Mouse (Mus musculus): ENCODE data around the gene Sgk1. TPM values are rescaled to one million over a fixed set of nuclear protein-coding genes. Genes with fewer than 3 reads are reported as not detected.

The Sgk1 gene
- polyA plus RNA-seq, 1 experiment, result 37.6 TPM

DNA sequence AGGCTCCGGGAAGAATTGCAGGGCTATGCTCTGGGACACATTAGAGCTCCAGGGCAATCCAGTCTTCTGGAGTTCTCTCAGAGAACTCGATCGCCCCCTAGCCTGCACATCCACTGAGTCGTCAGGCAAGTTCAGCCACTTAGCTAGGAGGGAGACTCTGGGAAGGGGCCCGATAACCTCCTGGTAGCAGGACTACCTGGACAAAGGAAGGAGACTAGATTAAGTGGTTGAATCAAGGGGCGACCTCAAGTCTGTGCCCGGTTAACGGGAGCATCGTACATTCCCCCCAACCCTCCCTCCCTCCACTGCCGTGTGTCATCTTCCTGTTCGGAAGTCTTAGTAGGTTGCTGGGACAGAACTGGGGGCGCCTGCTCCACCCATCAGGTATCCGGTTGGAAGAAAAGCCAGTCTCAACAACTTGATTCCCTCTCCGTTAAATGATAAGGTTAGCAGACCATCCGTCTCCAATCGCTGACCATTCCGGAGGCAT, 109.4 kb downstream of the Sgk1 start:
- Histone ChIP-seq H3K4me1 (ENCODE audit: control insufficient read depth, insufficient read depth, insufficient read length, low read length) (no peaks in the 10 kb centered on the region), H3K4me3 (ENCODE audit: insufficient read depth, low read depth, low read length) (peak overlapping the region; percentile 57), H3K27ac (replicated peaks; ENCODE audit: low read depth, low read length) (peak overlapping the region; percentile 99)

GRCm38 (mm10) chr10:21991986-21992833, 110.2 kb downstream of the Sgk1 start:
- H3K4me3 ChIP-seq (ENCODE audit: insufficient read depth, low read depth, low read length), result peak overlapping the region; percentile 57
- no peaks in the 10 kb centered on the region for H3K4me1 ChIP-seq (ENCODE audit: control insufficient read depth, insufficient read depth, insufficient read length, low read length)
- peak overlapping the region; percentile 90 for H3K27ac ChIP-seq (replicated peaks; ENCODE audit: low read depth, low read length)

GRCm38 (mm10) chr10:21992834-21993514, 111.0 kb downstream of the Sgk1 start:
- Histone ChIP-seq H3K27ac (replicated peaks; ENCODE audit: low read depth, low read length) (peak overlapping the region; percentile 90), H3K4me3 (ENCODE audit: insufficient read depth, low read depth, low read length) (peak overlapping the region; percentile 57), H3K4me1 (ENCODE audit: control insufficient read depth, insufficient read depth, insufficient read length, low read length) (no peaks in the 10 kb centered on the region)

DNA sequence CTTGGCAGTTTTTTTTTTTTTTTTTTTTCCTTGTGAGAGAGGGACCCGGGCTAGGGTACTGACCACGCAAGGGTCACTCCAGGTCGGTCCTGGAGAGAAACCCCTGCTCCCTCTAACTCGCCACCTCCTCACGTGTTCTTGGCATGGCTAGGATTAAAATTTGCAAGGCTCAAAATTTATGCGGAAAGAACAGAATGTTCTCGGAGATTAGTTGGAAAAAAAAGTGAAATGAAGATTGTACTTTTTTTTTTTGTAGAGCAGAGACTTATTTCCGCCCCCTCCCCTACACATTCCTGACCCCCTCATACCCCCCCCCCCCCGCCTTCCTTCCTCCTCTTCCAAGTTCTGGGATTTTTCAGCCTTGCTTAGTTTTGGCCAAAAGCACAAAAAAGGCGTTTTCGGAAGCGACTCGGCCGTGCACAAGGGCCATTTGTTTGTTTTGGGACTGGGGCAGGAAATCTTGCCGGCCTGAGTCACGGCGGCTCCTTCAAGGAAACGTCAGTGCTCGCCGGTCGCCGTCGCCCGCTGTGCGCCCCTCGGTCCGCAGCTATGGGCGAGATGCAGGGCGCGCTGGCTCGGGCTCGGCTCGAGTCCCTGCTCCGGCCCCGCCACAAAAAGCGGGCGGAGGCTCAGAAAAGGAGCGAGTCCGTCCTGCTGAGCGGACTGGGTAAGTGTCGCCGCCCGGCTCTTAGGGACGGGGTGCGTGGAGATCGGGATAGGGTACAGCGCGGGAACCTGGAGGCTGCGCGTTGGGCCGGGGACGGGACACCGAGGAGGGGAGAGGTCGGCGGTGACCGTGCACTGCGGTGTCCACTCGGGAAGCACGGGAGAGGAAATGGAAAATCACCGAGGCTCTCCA, 111.8 kb downstream of the Sgk1 start:
- no peaks in the 10 kb centered on the region for H3K4me1 ChIP-seq (ENCODE audit: control insufficient read depth, insufficient read depth, insufficient read length, low read length)
- H3K27ac ChIP-seq (replicated peaks; ENCODE audit: low read depth, low read length), result peak overlapping the region; percentile 100
- H3K4me3 ChIP-seq (ENCODE audit: insufficient read depth, low read depth, low read length), result peak overlapping the region; percentile 95

DNA sequence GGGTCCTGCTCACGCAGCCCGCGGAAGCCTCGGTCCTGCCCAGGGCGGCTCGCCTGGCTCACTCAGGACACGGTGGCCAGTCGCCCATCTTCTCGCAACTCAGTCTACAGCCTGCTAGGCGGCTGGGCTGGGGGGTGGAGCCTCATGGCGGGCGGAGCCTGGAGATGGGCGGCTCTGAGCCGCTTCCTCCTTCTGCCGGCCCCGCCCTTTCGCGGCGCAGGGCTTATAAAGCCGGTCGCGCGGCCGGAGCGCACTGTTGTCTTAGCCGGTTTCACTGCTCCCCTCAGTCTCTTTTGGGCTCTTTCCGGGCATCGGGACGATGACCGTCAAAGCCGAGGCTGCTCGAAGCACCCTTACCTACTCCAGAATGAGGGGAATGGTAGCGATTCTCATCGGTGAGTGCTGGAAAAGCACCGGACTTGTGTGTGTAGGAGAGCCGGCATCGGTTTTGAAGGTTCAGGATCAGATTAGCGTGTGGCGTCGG, 112.5 kb downstream of the Sgk1 start:
- Histone ChIP-seq H3K4me3 (ENCODE audit: insufficient read depth, low read depth, low read length) (peak overlapping the region; percentile 95), H3K27ac (replicated peaks; ENCODE audit: low read depth, low read length) (peak overlapping the region; percentile 100)

DNA sequence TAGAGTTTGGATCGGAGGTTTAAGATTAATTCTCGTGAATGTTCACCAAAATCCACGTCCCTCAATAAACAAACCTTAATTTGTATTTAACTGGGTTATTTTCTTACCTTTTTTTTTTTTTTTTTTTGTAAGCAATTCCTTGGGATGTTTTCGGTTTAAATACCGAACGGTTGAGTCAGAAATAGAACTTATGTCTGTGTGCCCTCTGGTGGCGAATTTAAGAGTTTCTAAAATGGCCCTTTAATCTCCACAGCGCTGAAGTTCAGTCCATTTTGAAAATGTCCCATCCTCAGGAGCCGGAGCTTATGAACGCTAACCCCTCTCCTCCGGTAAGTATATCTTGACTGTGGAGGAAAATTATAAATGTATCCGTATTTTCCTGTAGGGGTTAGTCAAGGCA, 113.2 kb downstream of the Sgk1 start:
- no peaks in the 10 kb centered on the region for H3K4me1 ChIP-seq (ENCODE audit: control insufficient read depth, insufficient read depth, insufficient read length, low read length)
- peak overlapping the region; percentile 92 for H3K27ac ChIP-seq (replicated peaks; ENCODE audit: low read depth, low read length)
- H3K4me3 ChIP-seq (ENCODE audit: insufficient read depth, low read depth, low read length), result peak overlapping the region; percentile 72

More for the DNA sequence above, 112.5 kb downstream of the Sgk1 start:
- no peaks in the 10 kb centered on the region for H3K4me1 ChIP-seq (ENCODE audit: control insufficient read depth, insufficient read depth, insufficient read length, low read length)

- H3K4me3 ChIP-seq (ENCODE audit: insufficient read depth, low read depth, low read length), result peak overlapping the region; percentile 58
- no peaks in the 10 kb centered on the region for H3K4me1 ChIP-seq (ENCODE audit: control insufficient read depth, insufficient read depth, insufficient read length, low read length)
- peak overlapping the region; percentile 74 for H3K27ac ChIP-seq (replicated peaks; ENCODE audit: low read depth, low read length)
Measured at GRCm38 (mm10) chr10:21995661-21996308, 113.8 kb downstream of the Sgk1 start.

DNA sequence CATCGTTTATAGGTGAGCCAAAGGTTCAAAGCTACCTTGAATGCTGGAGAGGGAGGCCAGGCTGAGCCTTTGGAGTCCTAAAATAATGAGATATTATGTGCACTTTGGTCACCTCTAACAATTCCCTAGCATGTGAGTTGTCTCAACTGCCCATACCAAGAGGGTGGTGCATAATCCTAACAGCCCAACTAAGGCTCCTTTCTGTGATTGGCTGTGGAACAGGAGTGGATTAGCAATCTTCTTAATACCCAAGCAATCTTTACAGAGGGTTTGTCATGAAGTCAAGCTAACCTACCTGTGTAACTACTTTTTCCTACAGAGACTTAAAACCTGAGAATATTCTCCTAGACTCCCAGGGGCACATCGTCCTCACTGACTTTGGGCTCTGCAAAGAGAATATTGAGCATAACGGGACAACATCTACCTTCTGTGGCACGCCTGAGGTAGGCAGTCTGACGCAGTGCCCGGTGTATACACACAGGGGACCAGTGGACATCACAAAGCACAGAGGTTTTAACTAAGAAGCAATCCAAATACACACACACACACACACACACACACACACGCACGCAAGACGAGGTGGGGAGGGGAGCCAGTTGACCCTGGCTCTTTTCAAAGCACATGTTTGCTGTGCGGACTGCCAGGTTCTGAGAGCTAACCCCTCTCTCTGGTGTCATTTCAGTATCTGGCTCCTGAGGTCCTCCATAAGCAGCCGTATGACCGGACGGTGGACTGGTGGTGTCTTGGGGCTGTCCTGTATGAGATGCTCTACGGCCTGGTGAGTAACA, 114.9 kb downstream of the Sgk1 start:
- Histone ChIP-seq H3K27ac (replicated peaks; ENCODE audit: low read depth, low read length) (peak overlapping the region; percentile 73), H3K4me3 (ENCODE audit: insufficient read depth, low read depth, low read length) (peak overlapping the region; percentile 58), H3K4me1 (ENCODE audit: control insufficient read depth, insufficient read depth, insufficient read length, low read length) (no peaks in the 10 kb centered on the region)

DNA sequence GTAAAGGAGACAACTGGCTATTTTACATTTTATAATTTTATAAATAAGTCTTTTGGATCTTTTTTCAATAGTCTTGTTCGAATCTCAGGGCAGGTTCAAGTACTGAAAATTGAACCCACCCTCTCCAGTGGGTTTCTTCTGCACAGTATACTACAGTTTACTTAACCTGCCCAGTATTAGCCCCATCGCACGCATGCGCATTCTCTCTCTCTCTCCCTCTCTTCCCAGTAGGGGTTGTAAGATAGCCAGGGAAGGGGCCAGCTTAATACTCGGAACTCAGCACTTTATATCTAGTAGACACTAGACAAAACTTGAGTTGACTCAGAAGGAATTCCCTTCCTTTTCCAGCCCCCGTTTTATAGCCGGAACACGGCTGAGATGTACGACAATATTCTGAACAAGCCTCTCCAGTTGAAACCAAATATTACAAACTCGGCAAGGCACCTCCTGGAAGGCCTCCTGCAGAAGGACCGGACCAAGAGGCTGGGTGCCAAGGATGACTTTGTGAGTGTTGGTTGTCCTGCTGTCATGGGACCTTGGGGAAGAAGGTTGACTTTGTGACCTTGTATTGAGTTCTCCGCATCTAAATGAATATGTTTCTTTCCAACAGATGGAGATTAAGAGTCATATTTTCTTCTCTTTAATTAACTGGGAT, 115.7 kb downstream of the Sgk1 start:
- Histone ChIP-seq H3K4me3 (ENCODE audit: insufficient read depth, low read depth, low read length) (peak overlapping the region; percentile 58), H3K4me1 (ENCODE audit: control insufficient read depth, insufficient read depth, insufficient read length, low read length) (no peaks in the 10 kb centered on the region), H3K27ac (replicated peaks; ENCODE audit: low read depth, low read length) (peak overlapping the region; percentile 73)

- Histone ChIP-seq H3K4me1 (ENCODE audit: control insufficient read depth, insufficient read depth, insufficient read length, low read length) (no peaks in the 10 kb centered on the region), H3K27ac (replicated peaks; ENCODE audit: low read depth, low read length) (peak overlapping the region; percentile 28), H3K4me3 (ENCODE audit: insufficient read depth, low read depth, low read length) (peak overlapping the region; percentile 62)
Measured at GRCm38 (mm10) chr10:21998503-21999180, 116.7 kb downstream of the Sgk1 start.

GRCm38 (mm10) chr10:22000491-22001306, 118.7 kb downstream of the Sgk1 start:
- Histone ChIP-seq H3K4me3 (ENCODE audit: insufficient read depth, low read depth, low read length) (no peak overlapping the region), H3K27ac (replicated peaks; ENCODE audit: low read depth, low read length) (no peak overlapping the region; the same call in 1 of the 2 replicates), H3K4me1 (ENCODE audit: control insufficient read depth, insufficient read depth, insufficient read length, low read length) (no peaks in the 10 kb centered on the region)

DNA sequence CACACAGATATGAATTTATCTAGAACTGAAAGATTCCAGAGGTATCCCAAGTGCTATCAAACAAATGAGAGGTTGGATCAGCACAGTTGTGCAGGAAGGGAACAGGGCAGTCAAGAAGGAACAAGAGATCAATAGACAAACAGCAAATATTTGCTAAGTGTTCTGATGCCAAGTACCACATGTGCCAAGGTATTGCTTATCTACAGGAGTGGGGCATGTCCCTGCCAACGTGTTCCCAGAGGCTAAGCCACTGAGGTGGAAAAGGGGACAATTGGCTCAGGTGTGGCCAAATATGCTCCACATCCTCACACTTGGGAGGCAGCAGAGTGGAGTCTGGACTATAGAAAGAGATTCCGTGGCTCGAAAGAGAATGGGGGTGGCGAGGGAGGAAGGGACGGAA, 119.6 kb downstream of the Sgk1 start:
- H3K4me3 ChIP-seq (ENCODE audit: insufficient read depth, low read depth, low read length), result no peak overlapping the region
- no peak overlapping the region for H3K27ac ChIP-seq (replicated peaks; ENCODE audit: low read depth, low read length)

More for the DNA sequence above, 119.6 kb downstream of the Sgk1 start:
- no peaks in the 10 kb centered on the region for H3K4me1 ChIP-seq (ENCODE audit: control insufficient read depth, insufficient read depth, insufficient read length, low read length)
